Mouse (Mus musculus) retina, adult 2 months (tissue): ENCODE measurements around the gene Eng.

Source experiments
- DNase-seq: peaks from one replicate; pipeline ENCODE4 v3.0.0-alpha.2; 2012; ENCODE audit warnings: low read depth, low spot score

The Eng gene

DNA sequence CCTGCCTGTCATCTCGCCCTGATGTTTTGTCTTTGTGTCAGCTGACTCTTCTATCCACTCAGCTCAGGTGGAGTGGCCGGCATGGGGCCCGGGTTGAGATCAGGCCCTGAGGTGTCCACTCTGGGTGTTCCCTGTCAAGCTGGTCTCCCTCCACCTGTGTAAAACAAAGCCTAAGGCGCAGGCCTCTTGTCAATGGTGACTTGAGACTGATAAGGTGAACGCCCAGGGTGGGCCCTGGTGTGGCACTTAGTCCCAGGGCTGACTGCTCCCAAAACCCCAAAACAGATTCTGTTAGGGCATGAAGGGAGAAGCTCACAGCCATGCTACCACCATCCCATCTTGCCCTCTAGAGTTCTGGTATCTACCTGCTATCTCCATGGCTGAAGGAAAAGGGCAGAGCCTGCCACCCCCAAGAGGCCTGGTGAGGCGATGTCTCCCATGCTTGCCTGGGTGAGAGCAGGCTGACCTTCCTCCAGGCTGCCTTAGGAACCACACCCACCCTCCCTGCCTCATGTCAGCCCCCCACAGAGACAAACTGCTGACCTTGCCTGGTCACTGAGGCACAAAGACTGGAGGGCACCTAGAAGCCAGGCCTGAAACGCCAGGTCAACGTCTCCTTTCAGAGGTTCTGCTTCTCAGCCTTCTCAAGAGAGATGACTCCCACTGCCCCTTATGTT lies 1.5 kb upstream of the Eng start:
- DNase-seq, result no peak

DNA sequence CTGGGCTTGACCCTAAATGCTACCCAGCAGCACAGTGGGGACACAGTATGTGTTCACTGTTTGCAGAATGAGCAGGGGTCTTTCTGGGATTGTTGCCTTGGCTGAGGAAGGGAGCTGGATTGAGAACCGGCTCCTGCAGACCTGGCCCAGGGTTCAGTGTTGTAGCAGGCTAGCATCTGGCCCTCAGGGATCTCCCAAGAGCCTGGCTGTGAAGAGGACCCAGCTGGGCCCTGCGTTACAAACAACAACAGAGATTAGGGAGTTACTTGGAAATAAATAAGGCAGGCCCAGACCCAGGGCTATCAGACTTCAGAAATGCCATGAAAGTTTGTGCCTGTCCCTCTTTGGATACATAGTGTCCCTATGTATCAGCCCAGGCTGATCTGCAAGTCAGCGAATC lies 748 bp upstream of the Eng start:
- no peak for DNase-seq

DNA sequence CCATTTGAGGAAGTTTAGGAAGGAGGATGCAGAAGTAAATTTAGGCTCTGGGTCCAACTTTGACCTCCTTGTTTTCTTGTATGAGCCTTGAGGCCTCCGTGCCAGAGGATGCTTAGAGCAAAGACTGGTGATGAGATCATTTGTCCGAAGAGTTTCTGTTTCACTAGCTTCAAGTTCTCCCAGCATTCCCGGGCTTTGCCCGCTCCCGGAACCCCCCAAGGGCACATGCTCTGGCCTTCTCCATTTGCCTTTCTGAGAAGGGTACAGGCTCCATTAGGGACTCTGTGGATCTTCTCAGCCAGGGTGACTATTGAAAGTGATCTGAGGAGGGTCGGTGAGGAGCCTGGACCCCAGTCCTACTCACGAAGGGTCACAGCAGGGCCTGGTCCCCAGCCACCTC lies 971 bp downstream of the Eng start:
- DNase-seq, result no peak

DNA sequence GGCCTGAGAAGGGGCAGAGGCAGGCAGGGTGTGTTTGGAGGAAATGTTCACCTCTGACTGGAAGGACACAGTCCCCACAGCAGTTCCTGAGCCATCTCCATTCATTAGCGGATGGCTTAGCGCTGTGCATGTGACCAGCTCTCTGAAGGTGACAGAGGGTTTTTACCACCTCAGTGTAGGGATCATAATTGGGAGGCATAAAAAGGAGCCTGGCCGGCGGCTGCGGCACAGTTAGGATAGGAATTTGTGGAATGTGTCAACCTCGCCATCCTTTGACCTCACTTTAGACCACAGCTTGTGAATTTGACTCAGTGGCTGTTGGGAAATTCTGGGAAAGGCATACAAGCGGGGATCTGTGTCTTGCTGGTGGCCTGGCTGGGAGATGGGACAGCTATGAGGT lies 7.4 kb downstream of the Eng start:
- DNase-seq, result no peak

DNA sequence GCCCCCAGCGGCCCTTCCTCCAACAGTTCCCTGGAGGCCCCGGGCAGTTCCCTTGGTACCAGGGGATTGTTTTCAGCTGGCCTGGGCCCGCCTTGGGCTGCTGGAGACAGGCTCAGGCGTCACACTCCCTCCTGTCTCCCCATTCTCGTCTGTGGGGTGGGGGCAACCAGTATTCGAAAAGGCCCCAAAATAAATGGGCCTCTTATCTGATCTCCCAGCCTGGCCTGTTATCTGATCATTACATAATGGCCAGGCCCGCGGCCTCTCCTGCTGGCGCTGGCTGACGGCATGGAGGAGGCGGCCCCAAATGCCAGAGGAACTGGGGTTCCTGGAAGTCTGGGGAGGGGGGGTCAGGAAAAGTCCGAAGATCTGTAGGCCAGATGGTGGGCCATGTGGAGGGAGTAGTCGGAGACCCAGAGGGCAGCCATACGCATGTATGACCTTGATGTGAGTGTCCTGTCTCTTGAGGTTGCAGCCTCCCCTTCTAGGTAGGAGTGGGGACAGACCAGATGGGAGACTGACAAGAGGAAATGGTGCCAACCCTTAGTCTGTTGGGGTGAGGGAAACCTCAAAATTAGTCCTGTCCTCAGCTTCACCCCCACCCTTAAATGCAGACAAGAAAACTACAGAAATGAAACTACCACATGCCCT lies 8.5 kb downstream of the Eng start:
- DNase-seq, result no peak

DNA sequence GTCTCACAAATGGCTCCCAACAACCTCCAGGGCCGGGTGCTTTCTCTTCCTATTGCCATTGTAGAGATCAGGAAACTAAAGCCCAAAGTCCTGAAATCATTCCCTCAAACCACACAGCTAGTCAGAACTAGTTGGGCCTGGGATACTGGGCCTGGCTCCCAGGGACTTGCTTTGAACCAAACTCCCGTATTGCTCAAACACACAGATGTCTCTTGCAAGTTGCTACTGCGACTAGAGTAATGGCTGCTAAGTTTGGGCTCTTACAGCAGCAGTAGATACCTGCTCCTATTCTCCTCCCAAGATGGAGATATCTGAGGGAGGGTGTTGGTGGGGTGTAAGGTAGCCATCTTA lies 9.0 kb downstream of the Eng start:
- no peak for DNase-seq

DNA sequence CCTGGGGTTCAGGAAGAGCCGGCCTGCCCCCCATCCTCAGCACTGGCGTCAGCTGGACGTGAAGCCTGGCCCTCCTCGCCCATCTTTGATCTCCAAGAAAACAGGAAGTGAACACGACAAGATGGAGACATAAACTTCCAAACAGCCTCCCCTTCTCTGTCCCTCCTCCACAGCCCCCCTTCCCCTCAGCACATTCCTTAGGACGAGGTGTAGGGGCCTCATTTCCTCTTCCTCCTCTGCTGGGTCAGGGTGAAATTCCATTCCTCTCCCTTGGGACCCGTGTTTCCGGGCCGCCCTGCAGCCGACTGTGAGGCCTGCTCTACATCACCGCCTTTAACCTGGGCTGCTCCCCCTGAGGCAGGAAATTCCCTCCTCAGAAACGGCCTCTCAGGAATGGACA lies 9.4 kb downstream of the Eng start:
- DNase-seq, result no peak

DNA sequence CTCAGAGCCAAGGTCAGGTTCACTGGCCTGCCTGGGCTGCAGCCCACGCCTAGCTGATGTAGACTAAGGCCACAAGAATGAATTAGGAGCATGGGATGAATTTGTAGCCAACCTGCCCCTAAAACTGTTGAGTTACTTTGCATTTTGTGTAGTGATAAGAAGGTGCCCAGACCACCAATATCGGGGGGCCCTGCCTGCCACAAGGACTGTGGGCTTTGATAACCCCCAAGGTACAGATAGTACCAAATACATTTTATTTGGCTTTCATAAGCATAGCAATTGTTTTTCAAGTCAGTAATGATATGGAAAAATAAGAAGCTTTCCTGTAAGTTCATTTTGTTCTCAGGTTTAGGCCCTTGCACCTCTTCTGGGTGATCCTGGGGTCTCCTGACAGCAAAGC lies 12.5 kb downstream of the Eng start:
- DNase-seq, result no peak

DNA sequence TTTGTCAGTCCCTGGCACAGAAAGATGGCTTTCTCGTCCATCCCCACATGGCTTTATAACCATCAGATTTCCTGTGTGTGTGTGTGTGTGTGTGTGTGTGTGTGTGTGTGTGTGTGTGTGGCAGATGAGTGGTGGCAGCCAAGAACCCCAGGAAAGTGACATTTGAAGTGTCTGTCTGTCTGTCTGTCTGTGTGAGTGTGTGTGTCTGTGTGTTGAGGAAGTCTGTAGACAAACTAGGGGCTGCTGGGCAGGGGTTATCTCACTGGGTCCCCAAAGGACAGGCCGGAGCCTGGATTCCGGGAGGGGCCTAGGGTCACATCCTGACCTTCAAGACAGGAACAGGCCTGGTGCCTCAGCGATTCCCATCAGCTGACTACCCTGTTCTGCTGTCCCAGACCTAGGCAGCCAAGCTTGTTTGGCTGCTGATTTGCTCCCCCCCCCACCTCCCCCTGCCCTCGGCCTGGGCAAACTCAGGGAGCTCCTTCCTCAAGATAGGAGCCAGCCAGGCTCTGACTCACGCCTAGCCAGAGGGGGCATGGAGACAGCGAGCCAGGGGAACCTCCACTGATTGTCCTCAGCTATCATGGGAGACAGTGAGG lies 15.2 kb downstream of the Eng start:
- no peak for DNase-seq

DNA sequence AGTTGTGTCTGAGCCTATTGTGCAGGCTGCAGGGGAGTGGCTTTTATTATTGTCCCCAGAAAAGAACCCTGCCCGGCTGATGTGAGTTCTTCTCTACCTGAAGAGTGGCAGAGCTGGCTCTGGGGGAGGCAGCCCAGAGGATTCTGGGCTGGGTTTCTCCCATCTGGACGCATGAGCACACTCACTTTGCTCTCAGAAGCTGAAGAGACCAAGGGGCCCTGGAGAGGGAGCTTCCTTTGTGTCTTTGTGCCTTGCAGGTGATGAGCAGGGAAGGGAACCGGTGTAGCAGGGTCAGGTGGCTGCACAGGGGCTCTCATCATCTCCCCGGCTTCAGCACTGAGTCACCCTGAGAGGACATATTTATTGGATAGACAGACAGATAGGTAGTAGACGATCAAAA lies 15.9 kb downstream of the Eng start:
- DNase-seq, result no peak

DNA sequence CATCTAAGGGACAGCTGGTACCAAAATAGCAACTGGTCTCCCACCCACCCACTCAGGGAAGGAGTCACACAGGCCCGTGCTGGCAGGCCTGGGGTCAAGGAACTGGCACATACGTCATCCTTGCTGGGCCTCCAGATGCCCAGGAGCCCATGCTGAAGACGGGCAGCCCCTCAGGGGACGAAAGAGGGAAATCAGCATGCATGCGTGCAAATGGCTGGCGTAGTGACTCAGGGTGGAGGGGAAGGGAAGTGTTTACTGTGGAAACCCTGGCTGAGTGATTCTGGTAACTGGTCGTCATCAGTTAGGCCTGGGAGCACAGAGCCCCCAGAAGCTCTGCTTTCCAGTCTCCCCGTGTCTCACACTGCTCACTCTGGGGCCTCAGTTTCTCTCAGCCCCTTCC lies 18.9 kb downstream of the Eng start:
- no peak for DNase-seq

DNA sequence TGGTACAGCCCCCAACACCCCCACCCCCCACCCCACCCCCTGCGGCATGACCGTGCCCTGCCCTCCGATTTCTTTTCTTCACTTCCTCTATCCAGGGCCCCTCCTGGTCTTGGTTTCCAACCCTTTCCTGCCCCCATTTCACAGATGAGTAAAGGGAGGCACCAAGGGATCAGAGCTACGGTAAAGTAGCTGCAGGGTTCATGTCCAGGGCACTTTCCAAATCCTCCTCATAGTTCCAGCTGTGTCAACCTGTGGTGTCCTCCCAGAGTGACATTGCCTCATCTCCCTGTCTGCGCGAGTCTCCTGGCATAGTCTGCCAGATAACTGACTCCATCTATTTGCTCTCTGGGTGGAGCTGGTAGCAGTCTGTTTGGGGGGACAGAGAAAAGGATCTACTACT lies 19.5 kb downstream of the Eng start:
- no peak for DNase-seq

DNA sequence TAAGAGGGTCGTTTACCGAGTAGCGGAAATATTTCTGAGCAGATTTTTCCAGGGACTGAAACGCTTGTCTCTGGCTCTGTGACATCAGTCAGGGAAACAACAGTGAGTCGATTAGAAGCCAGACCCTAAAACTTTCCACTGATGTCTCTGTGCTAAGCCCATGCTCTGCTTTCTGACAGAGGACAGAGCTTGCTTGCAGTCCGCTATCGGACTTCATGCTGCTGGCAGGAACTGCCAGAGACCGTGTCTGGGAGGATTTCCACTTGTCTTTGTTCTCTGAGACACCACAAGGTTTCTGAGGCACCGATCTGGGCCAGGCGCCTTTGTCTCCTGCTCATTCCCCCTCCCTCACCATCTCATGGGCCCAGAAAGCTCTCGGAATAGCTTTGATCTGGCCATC lies 21.4 kb downstream of the Eng start:
- no peak for DNase-seq

DNA sequence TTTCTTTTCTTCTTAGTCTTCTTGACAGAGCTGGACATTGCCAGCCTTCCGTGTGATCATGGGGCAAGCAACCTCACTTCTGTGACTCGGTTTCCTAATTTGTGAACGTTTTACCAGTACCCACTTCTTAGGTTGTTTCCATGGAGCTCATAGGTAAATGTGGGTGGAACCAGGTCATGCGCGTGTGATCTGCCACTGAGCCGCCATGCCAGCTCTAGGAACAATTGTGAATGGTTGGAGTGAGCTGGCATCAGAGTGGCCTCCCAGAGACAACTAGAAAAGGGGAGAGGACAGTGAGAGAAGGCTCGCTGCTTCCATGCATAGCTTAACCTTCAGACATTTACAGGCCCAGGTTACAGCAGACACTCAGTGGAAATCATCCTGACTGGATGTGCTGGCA lies 21.8 kb downstream of the Eng start:
- DNase-seq, result no peak

DNA sequence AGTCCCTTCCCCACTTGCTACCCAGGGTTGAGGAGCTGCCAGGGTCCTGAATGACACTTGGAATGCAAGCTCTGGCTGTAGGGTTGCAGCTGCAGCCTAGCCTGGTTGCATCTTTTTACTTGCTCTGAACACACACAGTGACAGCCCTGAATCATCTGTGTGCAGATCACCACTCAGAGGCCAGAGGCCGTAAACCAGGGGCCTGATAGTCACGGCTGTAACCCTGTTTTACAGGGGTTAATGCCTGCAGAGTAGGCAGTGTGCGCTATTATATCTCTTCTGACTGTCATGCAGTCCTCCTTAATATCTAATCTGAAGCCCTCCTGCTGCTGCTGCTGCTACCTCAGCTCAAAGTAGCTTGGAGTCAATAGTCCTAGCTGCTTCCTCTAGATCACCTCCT lies 23.5 kb downstream of the Eng start:
- DNase-seq, result no peak

DNA sequence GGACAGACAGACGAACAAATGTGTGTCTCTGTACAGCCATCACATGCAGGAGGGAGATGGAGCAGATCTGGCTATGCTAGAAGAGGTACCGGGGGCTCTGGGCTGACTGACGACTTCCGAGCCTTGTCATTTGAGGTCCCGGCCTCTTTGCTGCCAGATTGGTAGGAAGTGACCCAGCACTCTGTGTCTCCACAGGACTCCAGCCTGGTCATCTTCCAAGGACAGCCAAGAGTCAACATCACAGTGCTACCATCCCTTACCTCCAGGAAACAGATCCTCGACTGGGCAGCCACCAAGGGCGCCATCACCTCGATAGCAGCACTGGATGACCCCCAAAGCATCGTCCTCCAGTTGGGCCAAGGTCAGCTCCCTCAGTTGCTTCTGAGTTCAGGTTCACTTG lies 24.8 kb downstream of the Eng start:
- DNase-seq, result no peak

DNA sequence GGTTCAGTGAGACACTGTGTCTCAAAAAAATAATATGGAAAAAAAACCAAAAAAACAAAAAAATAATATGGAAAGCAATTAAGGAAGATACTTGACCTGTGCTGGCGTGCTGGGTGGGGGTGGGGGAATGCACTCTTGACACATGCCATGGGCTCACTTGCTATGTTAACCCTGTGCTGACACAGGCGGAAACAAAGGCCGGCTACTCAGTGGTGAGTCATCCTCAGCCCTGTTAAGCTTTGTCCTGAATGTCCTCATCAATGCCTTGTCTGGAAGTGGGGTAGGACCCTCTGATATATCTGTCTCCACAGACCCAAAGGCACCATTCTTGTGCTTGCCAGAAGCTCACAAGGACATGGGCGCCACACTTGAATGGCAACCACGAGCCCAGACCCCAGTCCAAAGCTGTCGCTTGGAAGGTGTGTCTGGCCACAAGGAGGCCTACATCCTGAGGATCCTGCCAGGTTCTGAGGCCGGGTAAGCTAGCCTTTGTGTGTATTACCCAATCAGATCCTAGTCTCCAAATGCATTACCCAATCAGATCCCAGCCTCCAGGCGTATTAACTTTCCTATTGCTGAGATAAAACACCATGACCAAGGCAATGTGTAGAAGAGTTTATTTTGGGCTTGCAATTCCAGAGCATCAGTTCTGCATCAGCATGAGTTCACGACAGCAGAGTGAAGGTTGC lies 25.7 kb downstream of the Eng start:
- DNase-seq, result no peak

DNA sequence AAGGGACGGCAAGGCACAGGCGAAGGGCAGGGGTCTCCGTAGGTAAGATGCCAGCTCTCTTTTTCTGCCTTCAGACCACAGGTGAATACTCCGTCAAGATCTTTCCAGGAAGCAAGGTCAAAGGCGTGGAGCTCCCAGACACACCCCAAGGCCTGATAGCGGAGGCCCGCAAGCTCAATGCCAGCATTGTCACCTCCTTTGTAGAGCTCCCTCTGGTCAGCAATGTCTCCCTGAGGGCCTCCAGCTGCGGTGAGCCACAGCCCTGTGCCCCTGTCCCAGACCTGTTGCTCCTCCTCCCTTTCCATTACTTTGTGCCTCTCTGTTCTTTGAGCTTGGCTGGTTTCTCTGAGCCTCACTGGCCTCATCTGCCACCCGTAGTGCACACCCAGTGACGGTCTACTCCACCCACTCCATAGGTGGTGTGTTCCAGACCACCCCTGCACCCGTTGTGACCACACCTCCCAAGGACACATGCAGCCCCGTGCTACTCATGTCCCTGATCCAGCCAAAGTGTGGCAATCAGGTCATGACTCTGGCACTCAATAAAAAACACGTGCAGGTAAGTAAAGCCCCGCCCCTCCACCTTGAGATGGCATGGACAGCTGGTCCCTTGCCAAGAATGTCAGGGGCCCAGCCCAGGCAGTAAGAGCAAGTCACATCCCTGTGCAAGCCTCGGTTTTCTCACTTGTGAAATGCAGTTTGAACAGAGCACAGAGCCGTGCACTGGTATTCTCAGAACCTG lies 27.0 kb downstream of the Eng start:
- DNase-seq, result no peak

DNA sequence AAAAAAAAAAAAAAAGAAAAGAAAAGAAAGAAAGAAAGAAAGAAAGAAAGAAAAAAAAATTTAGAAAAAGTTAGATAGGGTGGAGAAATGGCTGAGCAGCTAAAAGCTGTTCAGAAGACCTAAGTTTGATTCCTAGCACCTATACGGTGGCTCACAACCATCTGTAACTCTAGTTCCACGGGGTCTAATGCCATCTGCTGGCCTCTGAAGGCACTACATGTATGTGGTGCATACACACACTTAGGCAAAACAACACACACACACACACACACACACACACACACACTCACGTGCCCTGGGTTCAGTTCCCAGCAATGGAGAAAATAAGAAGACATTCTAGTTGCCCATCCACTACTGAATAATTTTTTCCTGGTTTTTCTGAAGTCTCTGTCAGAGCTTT lies 30.4 kb downstream of the Eng start:
- no peak for DNase-seq

DNA sequence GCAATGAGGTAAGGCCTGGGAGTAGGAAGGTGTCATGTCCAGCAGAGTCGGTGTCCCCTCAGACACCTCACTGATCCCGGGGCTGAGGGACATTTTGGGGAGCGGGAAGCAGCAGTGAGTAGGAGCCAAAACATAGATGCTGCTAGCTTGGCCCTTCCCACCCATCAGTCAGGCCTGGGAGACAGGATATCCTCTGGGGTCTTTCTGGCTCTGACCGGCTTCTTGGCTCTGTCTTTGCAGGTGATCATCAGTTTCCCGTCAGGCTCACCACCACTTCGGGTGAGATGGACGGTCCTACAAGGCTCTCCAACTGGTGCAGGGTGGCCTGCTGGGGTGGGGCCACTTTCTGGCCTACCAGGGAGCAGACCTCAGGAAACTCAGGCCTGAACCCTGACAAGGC lies 31.3 kb downstream of the Eng start:
- no peak for DNase-seq

DNA sequence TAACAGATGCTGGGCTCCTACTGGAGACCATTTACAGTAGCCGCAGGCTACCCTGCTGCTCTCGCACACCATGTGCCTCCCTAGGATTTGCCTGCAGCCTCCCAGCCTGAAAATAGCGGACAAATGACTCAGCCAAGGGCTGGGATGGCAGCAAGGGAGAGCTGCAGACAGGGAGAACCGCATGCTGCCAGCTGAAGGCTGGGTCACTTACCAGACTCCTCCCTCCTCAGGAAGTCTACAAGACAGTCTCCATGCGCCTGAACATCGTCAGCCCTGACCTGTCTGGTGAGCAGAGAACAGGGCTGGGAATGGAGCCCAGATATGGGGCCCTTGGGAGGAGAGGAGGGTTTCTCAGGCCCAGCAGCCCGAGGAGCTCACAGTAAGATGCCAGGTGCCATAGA lies 33.7 kb downstream of the Eng start:
- no peak for DNase-seq

DNA sequence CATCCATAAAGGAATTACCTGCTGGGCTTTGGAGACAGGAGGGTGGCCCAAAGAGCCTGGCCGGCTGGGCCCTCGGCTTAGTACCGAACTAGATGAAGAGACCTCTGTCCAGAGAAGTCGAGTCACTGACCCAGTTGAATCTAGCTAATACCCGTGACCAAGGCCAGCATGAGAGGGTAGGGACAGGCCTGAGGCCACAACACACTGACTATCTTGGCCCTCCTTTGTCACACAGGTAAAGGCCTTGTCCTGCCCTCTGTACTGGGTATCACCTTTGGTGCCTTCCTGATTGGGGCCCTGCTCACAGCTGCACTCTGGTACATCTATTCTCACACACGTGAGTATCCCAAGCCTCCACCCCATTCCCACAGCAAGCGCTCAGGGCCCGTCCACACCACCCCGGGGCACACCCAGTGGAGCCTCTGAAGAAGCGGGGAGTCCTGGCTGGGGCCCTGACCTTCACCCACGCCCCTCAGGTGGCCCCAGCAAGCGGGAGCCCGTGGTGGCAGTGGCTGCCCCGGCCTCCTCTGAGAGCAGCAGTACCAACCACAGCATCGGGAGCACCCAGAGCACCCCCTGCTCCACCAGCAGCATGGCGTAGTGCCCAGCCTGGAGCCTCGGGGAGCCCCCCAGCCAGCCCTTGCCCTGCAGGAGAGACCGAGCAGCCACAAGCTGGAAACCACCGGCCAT lies 34.7 kb downstream of the Eng start:
- DNase-seq, result no peak
